Mouse (Mus musculus): ENCODE measurements around the gene Sfmbt1.

DNA sequence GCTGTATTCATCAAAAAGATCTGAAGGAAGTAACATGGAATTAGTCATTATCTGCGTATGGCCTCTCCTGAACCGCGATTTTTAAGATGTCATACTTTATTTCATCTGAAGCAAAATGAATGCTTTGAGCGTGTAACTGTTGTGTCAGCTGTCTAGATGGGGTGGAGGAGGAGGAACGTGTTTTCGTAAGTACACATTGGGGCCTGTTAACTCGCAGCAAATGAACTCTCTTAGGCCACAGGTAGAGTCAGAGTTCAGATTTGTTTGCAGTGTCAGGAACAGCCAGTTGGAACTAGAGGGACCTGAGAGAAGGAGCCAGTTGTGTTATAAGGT, 2.3 kb downstream of the Sfmbt1 start:
- no peak for TF ChIP-seq POLR2A (IDR thresholded peaks at IDR 0.05; ENCODE audit: extremely low read depth, insufficient read depth, low read length)
- TF ChIP-seq CTCF (IDR thresholded peaks at IDR 0.05; ENCODE audit: low read depth, low read length) = no peak
